Mouse (Mus musculus) bone marrow macrophage, adult 2 months (primary cell): ENCODE measurements at regions not wholly inside any gene's neighbourhood (a gene's known extent, or its start where the extent isn't known, plus 50 kb on each side); places are given as distances from the start of the nearest gene placed in this dataset.

Experiments
- H3K27ac ChIP-seq: 2 replicates; pipeline ENCODE4 v1.5.1; 2012; ENCODE audit warnings: low read depth, low read length; ENCODE audit not compliant: insufficient read depth
- H3K4me1 ChIP-seq: 2 replicates; pipeline ENCODE4 v1.6.1; 2012; ENCODE audit warnings: low read length; ENCODE audit not compliant: control insufficient read depth, insufficient read depth
- H3K4me3 ChIP-seq: 2 replicates; pipeline ENCODE4 v1.5.1; 2012; ENCODE audit warnings: mild to moderate bottlenecking, low read length, moderate library complexity; ENCODE audit not compliant: insufficient read depth
- CTCF ChIP-seq: IDR thresholded peaks from 2 replicates; pipeline ENCODE4 v1.5.1; 2012; ENCODE audit warnings: low read depth, mild to moderate bottlenecking, low read length, moderate library complexity
- POLR2A ChIP-seq: IDR thresholded peaks from 2 replicates; pipeline ENCODE4 v1.6.1; 2012; ENCODE audit warnings: mild to moderate bottlenecking, low read depth, low read length, borderline replicate concordance

- Histone ChIP-seq H3K27ac (no peak overlapping the region), H3K4me1 (no peaks in the 10 kb centered on the region), H3K4me3 (no peak overlapping the region)
- no peak for TF ChIP-seq POLR2A
- no peak for TF ChIP-seq CTCF
These were observed 192.1 kb downstream of the Kdr start for GRCm38 (mm10) chr5:75786196-75786595.

- Histone ChIP-seq H3K4me3 (no peak overlapping the region), H3K27ac (no peak overlapping the region), H3K4me1 (no peaks in the 10 kb centered on the region)
- TF ChIP-seq POLR2A (no peak), CTCF (no peak)
These were observed 193.2 kb downstream of the Kdr start for GRCm38 (mm10) chr5:75784998-75785593.

GRCm38 (mm10) chr5:75770592-75770991 is 195.9 kb downstream of the Kit start:
- TF ChIP-seq CTCF (no peak), POLR2A (no peak)
- Histone ChIP-seq H3K4me3 (no peak overlapping the region), H3K27ac (no peak overlapping the region), H3K4me1 (no peaks in the 10 kb centered on the region)

- no peak for TF ChIP-seq POLR2A
- no peak for TF ChIP-seq CTCF
- Histone ChIP-seq H3K4me3 (no peak overlapping the region), H3K27ac (no peak overlapping the region), H3K4me1 (no peaks in the 10 kb centered on the region)
These were observed 192.5 kb downstream of the Kit start for GRCm38 (mm10) chr5:75767213-75767612.

GRCm38 (mm10) chr5:75762374-75762773 is 187.7 kb downstream of the Kit start:
- Histone ChIP-seq H3K4me1 (no peaks in the 10 kb centered on the region), H3K4me3 (no peak overlapping the region), H3K27ac (no peak overlapping the region)
- TF ChIP-seq CTCF (no peak), POLR2A (no peak)

GRCm38 (mm10) chr5:75761459-75762310 is 187.0 kb downstream of the Kit start:
- TF ChIP-seq POLR2A (no peak), CTCF (no peak)
- Histone ChIP-seq H3K4me3 (no peak overlapping the region), H3K27ac (no peak overlapping the region), H3K4me1 (no peaks in the 10 kb centered on the region)

GRCm38 (mm10) chr5:75756168-75756567 is 181.5 kb downstream of the Kit start:
- TF ChIP-seq POLR2A (no peak), CTCF (no peak)
- Histone ChIP-seq H3K27ac (no peak overlapping the region), H3K4me1 (no peaks in the 10 kb centered on the region), H3K4me3 (no peak overlapping the region)

GRCm38 (mm10) chr5:75754356-75754755 is 179.6 kb downstream of the Kit start:
- no peak overlapping the region for H3K27ac ChIP-seq
- H3K4me1 ChIP-seq, result no peaks in the 10 kb centered on the region
- TF ChIP-seq CTCF (no peak), POLR2A (no peak)
- no peak overlapping the region for H3K4me3 ChIP-seq

GRCm38 (mm10) chr5:75745311-75745710 is 170.6 kb downstream of the Kit start:
- no peak for TF ChIP-seq POLR2A
- TF ChIP-seq CTCF, result no peak
- H3K4me1 ChIP-seq, result no peaks in the 10 kb centered on the region
- H3K27ac ChIP-seq, result no peak overlapping the region
- no peak overlapping the region for H3K4me3 ChIP-seq

GRCm38 (mm10) chr5:75744475-75745045 is 169.8 kb downstream of the Kit start:
- no peak overlapping the region for H3K27ac ChIP-seq
- TF ChIP-seq CTCF, result no peak
- no peak for TF ChIP-seq POLR2A
- H3K4me1 ChIP-seq, result no peaks in the 10 kb centered on the region
- no peak overlapping the region for H3K4me3 ChIP-seq

GRCm38 (mm10) chr5:75739336-75739735 is 164.6 kb downstream of the Kit start:
- Histone ChIP-seq H3K27ac (no peak overlapping the region), H3K4me3 (no peak overlapping the region)
- TF ChIP-seq POLR2A (no peak), CTCF (no peak)

More at GRCm38 (mm10) chr5:75739336-75739735, 164.6 kb downstream of the Kit start:
- H3K4me1 ChIP-seq, result no peaks in the 10 kb centered on the region
